Mouse (Mus musculus) cerebellum, postnatal 36 days (tissue): ENCODE measurements around the gene Kctd17.

Experiments used
- DNase-seq, 2 experiments: peaks; one replicate each; pipeline ENCODE4 v3.0.0; 2021 to 2022; ENCODE audit warnings: mixed read lengths in 2 of 2

The Kctd17 gene

DNA sequence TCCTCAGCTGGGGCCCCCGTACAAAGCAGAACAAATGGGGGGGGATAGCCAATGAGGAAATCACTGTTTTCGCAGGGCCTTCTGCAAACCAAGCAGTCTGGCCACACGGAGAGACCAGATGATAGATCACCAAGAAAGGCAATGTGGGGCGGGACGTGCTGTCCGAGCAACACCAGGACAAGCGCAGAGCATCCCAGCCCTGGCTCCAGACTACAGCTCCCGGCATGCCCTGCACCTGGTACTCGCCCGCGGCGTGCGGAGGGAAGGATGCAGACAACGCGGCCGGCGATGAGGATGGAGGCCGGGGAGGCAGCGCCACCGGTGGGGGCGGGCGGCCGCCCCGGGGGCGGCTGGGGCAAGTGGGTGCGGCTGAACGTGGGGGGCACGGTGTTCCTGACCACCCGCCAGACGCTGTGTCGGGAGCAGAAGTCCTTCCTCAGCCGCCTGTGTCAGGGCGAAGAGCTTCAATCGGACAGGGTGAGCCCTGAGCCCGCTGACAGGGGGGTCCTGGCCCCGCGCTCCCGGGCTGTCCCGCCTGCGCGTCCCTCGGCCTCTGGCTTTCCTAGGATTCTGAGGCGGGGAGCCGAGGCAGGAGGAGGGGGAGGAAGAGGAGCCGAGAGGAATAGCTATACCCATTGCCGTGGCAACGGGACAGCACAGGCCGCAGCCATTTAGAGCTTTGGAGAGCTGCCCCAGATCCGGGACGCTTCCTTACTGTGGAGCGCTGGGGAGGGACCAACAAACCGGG is at the start of gene Kctd17:
TSS of gene Kctd17 (plus strand) at position 174 of the 748 bp plus-strand sequence.
- DNase-seq = peak; percentile 85 to 88

DNA sequence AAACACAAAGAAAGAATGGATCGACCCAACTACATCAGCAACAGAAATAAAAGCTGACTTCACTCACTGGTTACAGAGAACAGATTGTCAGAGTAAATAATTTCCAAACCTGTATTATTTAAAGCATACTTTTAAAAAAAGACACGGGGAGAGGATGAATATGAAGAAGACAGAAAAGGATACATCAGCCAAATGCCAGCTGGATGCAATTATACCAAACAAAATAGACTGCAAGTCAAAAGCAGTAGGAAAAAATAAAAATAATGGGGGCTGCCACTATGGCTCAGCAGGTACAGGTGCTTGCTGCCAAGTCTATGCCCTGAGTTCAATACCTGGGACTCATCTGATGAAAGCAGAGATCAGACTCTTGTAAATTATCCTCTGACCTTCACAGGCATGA is 48.2 kb upstream of the Kctd17 start:
- DNase-seq = no peak

DNA sequence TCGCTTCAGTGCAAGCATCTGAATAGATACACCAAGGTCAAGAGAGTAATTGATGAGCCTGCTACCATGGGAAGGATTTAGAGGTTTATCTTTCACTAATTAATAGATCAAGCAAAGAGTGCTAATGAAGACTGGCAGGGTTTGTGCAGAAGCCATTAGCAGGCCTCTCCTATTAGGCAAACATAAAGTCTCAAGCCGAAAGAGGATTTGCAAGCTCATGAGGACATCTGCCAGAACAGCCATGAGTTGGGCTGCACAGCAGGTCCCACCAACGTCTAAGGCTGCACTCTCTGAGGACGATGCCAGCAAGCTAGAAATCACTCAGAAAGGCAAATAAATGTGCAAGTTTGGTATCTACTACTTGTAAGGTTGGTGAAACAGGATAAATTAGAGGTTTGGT is 47.6 kb upstream of the Kctd17 start:
- no peak for DNase-seq

- no peak for DNase-seq
Observed at GRCm38 (mm10) chr15:78382115-78382514, 46.2 kb upstream of the Kctd17 start.

- no peak for DNase-seq
Observed at GRCm38 (mm10) chr15:78383450-78384219, 44.7 kb upstream of the Kctd17 start.

DNA sequence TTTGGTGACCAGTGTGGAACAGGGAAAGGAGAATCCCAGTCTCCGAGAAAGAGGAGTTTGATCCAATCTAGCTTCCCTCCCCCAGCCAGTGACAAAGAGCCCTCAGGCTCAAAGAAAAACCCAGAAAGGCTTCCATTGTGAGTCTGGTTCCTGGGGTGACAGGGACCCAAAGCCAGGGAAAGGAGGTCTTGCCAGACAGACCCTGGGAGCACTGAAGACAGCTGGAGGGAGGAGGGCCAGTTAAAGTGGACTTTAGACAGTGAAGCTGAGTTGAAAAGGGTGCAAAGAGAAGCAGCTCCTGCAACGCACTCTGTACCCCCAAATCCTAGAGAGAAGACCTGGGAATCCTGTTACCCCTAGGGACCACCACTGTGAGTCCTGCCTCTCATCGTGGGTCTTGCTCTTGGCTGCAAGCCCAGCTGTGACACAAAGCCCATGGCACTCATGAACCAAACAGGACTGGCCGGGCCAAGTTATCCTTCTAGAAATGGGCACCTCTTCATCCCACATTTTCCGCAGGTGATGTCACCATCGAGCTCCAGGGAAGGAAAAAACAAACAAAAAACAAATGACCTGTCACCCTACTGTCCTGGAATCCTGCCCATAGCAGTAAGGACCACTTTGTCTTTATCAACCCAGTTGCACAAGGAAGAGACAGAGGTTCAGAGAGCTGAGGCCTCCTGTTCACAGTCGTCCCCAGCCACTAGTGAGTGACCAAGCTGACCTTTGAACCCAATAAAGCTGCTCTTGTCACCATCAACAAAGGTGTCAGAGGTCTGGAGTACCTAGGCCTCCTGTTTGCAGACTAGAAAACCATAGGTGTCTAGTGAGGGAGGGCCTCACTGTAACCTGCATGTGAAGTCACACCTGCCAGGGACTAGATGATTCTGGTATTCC is 43.9 kb upstream of the Kctd17 start:
- no peak for DNase-seq

- no peak for DNase-seq
Observed at GRCm38 (mm10) chr15:78385564-78385963, 42.8 kb upstream of the Kctd17 start.

- no peak for DNase-seq
Observed at GRCm38 (mm10) chr15:78390855-78391254, 37.5 kb upstream of the Kctd17 start.

GRCm38 (mm10) chr15:78395478-78395962 is 32.8 kb upstream of the Kctd17 start, which contains the start of gene Tex33:
Gene Tex33, minus strand, starts transcription at chr15:78395912.
- DNase-seq = no peak

GRCm38 (mm10) chr15:78401345-78401744 is 27.0 kb upstream of the Kctd17 start:
- no peak for DNase-seq

GRCm38 (mm10) chr15:78401921-78402320 is 26.4 kb upstream of the Kctd17 start:
- peak; percentile 55 to 66 for DNase-seq

DNA sequence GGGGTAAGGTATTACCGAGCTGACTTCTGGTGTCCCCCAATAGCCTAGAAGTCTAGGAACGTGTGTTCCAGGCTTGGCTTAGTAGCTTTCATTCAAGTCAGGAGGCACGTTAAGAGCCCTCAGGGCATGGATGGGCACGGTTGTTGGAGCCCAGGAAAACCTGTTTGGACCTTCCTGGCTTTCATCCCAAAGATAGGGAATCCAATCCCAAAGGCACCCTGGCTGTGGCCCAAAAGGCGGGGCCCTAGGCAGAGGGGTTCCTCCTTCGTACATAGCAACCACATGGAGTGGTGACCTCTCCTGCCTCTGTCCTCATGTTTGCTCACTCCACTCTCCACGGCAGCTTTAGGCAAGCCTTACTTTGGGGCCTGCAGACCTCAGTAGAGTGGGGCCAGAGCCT is 25.9 kb upstream of the Kctd17 start:
- no peak for DNase-seq

DNA sequence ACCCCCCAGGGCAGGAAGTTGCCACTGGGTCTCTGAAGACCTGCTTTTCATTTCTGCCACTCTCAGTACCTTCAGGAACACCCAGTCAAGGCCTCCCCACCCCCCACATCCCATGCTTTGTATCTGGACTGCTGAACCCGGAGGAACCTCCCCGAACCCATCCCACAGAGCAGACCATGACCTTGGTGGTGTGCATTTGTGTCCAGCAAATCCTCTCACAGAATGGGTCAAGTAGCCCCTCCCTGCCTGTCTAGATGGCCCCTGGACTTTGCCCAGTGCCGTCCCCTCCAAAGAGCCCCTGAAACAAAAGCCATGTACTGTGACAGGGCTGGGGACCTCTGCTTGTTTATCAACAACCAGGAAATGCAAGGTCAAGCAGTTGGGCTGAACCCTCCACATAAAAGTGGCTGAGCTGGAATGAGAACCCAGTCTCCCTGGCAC is 25.0 kb upstream of the Kctd17 start:
- DNase-seq = no peak

GRCm38 (mm10) chr15:78403896-78404295 is 24.5 kb upstream of the Kctd17 start:
- DNase-seq = peak in 1 of 2 experiments; percentile 25

GRCm38 (mm10) chr15:78405098-78405497 is 23.3 kb upstream of the Kctd17 start:
- DNase-seq = no peak

DNA sequence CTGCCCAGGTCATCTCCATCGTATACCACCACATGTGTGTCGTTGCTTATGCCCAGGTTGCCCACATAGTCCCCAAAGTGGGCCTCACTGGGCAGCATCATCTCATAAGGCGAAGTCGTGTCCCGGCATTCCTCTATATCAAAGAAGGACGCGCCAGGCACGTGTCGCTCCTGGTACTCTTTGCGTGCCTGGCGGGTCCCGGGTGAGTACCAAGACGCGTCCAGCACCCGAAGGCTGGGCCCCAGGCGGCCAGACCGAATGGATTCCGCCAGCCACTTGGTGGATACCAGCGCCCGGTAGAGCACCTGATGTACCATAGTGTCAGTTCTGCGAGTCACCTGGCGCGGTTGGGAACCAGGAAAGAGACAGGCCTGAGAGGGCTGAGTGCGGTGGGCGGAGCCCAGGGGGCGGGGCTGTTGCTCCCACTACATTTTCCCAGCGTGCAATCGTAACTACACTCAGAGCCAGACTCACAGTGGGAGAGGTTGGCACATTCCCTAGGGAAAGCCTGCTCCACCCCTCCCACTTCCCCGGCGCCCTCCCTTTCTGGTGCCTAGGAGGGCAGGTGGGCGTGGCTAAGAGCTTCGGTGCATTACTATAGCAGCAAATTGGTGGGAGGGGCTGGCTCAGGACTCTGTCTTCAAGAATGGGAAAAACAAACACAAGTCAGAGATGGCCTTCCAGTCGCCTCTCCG is 22.7 kb upstream of the Kctd17 start, which contains the start of gene Tst:
TSS of gene Tst (minus strand) at position 391 of the 695 bp plus-strand sequence.
- peak; percentile 80 to 84 for DNase-seq

DNA sequence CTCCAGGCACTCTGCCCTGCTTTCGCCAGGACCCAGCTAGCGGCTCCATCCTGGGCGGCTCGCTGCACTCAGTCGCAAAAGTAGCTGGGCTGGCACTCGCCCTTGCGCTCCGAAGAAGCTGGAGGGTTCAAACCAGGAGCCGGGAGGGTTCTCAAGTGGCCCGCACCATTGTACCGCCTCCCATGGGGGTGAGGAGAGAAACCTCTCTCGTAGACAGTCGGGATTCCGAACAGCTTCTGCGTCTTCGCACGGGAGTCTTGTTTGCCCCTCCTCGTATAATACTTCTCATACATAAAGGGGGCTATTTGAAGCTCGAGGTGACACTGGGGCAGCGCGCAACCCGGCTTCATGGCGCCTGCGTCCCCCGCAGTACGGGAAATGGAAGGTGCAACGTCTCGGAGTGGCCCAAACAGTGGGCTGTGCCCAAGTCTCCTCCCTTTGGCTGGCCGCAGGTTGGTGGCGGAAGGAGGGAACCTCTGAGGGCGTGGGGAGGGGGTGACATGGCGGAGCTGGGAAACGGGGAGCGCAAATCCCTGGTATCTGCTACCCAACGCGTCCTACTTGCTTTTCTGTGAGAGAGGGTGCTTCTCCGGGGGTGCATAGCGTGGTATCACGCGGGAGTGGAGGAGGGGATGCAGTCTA is 21.9 kb upstream of the Kctd17 start, which contains the start of gene Mpst:
TSS of gene Mpst (plus strand) at position 124 of the 642 bp plus-strand sequence.
- peak; percentile 88 to 92 for DNase-seq

GRCm38 (mm10) chr15:78409570-78410052 is 18.8 kb upstream of the Kctd17 start:
- no peak for DNase-seq

GRCm38 (mm10) chr15:78413083-78413718 is 15.2 kb upstream of the Kctd17 start:
- DNase-seq = no peak

- DNase-seq = no peak
Observed at GRCm38 (mm10) chr15:78413719-78414117, 14.6 kb upstream of the Kctd17 start.

DNA sequence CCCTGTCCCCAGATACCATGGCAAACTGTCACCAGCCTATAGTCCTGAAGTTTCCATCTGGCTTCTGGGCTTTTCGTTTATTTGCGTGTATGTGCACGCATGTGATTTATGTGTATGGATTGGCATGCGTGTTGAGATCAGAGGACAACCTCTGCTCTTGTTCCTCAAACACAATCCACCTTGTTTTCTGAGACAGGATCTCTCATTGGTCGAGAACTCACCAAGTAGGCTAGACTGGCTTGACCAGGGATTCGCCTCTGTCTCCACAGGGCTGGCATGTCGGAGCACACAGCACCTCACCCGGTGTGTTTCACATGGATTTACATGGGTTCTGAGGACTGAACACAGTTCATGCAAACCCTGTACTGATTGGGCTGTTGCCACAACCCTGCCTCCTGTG is 14.2 kb upstream of the Kctd17 start:
- DNase-seq = no peak
